Mouse (Mus musculus) ES-Bruce4 (cell line): ENCODE results near the gene Cep162. TPM values are rescaled to one million over a fixed set of nuclear protein-coding genes. Genes with fewer than 3 reads are reported as not detected.

Source experiments
- H3K27ac ChIP-seq: 2 replicates; pipeline ENCODE4 v1.5.1; 2012; ENCODE audit warnings: low read length, inconsistent platforms; ENCODE audit not compliant: insufficient read depth
- H3K27me3 ChIP-seq: 2 replicates; pipeline ENCODE4 v1.6.1; 2012; ENCODE audit warnings: mild to moderate bottlenecking, low read length, inconsistent platforms; ENCODE audit not compliant: control insufficient read depth, poor library complexity, insufficient read depth, severe bottlenecking
- H3K36me3 ChIP-seq: 2 replicates; pipeline ENCODE4 v1.6.1; 2012; ENCODE audit warnings: inconsistent platforms, mild to moderate bottlenecking, low read length, moderate library complexity; ENCODE audit not compliant: control insufficient read depth, poor library complexity, insufficient read depth, severe bottlenecking
- H3K4me1 ChIP-seq: one replicate; pipeline ENCODE4 v1.8.1; 2011; ENCODE audit warnings: low read length; ENCODE audit not compliant: control insufficient read depth, insufficient read depth
- H3K4me3 ChIP-seq: 2 replicates; pipeline ENCODE4 v1.5.1; 2011; ENCODE audit warnings: low read depth, mild to moderate bottlenecking, low read length
- H3K9ac ChIP-seq: 2 replicates; pipeline ENCODE4 v1.6.1; 2012; ENCODE audit warnings: low read depth, mild to moderate bottlenecking, inconsistent platforms; ENCODE audit not compliant: poor library complexity, severe bottlenecking
- H3K9me3 ChIP-seq: replicated peaks from 2 replicates; pipeline ENCODE4 v1.6.1; 2012; ENCODE audit warnings: mild to moderate bottlenecking, low read length, inconsistent platforms; ENCODE audit not compliant: control insufficient read depth, poor library complexity, insufficient read depth, severe bottlenecking
- CTCF ChIP-seq: IDR thresholded peaks from one replicate; pipeline ENCODE4 v1.8.1; 2011; ENCODE audit warnings: low read depth, low read length
- EP300 ChIP-seq: IDR thresholded peaks from 2 replicates; pipeline ENCODE4 v1.6.1; 2011; ENCODE audit warnings: low read depth, low read length; ENCODE audit not compliant: insufficient read depth
- POLR2A ChIP-seq: IDR thresholded peaks from one replicate; pipeline ENCODE4 v1.8.1; 2011; ENCODE audit warnings: low read length; ENCODE audit not compliant: insufficient read depth
- polyA plus RNA-seq: library from polyadenylated mRNA; stranded (reverse); fragments of >200 nt; gene quantifications from 2 replicates; pipeline ENCODE4 v1.2.4, GENCODE M21; 2011; ENCODE audit warnings: low read depth; ENCODE audit not compliant: missing spikeins, insufficient read depth, insufficient read length

Gene Cep162
- polyA plus RNA-seq, 1 experiment = 11.3 TPM

DNA sequence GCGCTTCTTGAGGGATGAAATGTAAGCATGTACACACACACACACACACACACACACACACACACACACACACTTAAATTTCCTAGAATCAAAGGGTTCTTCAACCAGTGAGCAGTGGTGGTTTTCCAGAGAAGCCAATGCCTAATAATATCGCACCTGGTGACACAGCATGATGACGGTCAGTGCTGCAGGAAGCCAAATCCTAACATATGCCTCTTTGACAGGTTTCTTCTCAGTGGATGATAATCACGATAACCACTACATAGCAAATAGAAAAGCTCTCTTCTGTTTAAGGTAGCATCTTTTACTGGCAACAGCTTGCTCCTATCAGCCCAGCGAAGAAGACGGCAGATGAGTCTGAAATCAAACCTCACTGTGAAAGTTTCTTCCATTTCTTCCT is 57.3 kb downstream of the Cep162 start:
- Histone ChIP-seq H3K9me3 (peaks cover 7% of the 10 kb centered on the region), H3K4me3 (no peak overlapping the region), H3K36me3 (peaks cover 4% of the 10 kb centered on the region; the same call in 1 of the 2 replicates), H3K27me3 (no peaks in the 10 kb centered on the region), H3K4me1 (no peaks in the 10 kb centered on the region), H3K27ac (no peak overlapping the region), H3K9ac (no peak overlapping the region)
- TF ChIP-seq POLR2A = no peak
- no peak for TF ChIP-seq CTCF
- TF ChIP-seq EP300 = no peak

DNA sequence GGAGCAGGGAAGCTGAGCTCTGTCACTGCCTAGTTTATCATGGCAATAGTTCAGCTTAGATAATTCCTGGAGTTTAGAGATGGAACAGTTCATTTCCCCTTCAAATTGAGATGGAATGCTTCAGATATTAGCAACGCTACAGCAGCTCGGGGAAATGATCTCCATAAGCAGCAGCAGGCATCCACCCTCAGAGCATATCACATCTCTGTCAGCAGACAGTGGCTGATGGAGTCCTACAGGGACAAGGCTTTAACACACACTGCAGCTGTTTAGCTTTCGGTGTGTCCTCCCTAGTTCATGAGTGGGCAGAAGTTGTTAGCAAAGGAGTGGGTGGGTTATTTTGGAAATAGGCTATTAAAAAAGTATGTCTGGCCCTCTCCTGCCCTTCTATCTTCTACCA is 58.1 kb downstream of the Cep162 start:
- H3K27me3 ChIP-seq = no peaks in the 10 kb centered on the region
- H3K4me3 ChIP-seq = no peak overlapping the region
- no peaks in the 10 kb centered on the region for H3K4me1 ChIP-seq
- peaks cover 15% of the 10 kb centered on the region for H3K9me3 ChIP-seq
- H3K27ac ChIP-seq = no peak overlapping the region
- TF ChIP-seq CTCF = no peak
- TF ChIP-seq EP300 = no peak
- TF ChIP-seq POLR2A = no peak
- H3K36me3 ChIP-seq = peaks cover 10% of the 10 kb centered on the region
- no peak overlapping the region for H3K9ac ChIP-seq

DNA sequence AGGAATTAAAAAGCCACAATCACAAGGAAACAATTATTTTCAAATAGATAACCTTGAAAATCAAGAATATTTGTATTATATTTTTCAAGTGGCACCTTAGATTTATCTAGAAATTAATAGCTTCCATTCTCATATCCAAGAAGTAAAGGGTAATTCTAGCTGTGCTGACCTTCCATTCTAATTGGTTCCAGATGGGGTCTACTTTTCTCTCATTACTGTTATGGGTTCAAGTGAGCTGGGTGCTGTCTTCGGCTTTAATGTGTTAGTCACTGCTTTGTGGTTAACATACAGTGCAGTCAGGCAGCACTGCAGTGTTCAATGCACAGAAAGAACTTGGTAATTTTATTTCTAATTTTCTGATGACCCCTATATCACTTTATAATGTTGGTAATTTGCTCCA is 61.6 kb downstream of the Cep162 start:
- Histone ChIP-seq H3K36me3 (peaks cover 12% of the 10 kb centered on the region), H3K27me3 (no peaks in the 10 kb centered on the region), H3K27ac (no peak overlapping the region), H3K4me3 (no peak overlapping the region), H3K4me1 (no peaks in the 10 kb centered on the region), H3K9ac (no peak overlapping the region), H3K9me3 (peaks cover 36% of the 10 kb centered on the region)
- TF ChIP-seq CTCF (no peak), EP300 (no peak), POLR2A (no peak)

- TF ChIP-seq EP300 = no peak
- no peak for TF ChIP-seq POLR2A
- no peak for TF ChIP-seq CTCF
- no peaks in the 10 kb centered on the region for H3K27me3 ChIP-seq
- H3K36me3 ChIP-seq = peaks cover 3% of the 10 kb centered on the region
- no peaks in the 10 kb centered on the region for H3K4me1 ChIP-seq
- peaks cover 22% of the 10 kb centered on the region for H3K9me3 ChIP-seq
- H3K4me3 ChIP-seq = no peak overlapping the region
- H3K27ac ChIP-seq = no peak overlapping the region
- no peak overlapping the region for H3K9ac ChIP-seq
Measured at GRCm38 (mm10) chr9:87187336-87187735, 68.0 kb downstream of the Cep162 start.

DNA sequence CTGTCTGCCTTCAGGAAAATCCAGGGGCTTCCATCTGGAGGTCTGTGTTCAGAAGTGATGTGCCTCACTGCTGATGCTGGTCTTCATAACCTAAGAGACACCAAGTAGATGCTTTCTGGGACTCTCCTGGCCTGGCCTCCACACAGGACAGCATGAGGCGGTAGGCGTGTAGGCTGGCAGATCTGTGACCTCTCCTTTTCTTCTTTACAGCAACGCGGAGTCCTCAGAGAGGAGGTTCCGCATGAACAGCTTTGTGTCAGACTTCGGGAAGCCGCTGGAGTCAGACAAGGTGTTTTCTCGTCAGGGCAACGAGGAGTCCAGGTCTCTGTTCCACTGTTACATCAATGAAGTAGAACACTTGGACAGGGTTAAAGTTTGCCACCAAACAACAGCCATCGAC is 73.1 kb downstream of the Cep162 start:
- H3K27me3 ChIP-seq = no peaks in the 10 kb centered on the region
- no peak overlapping the region for H3K27ac ChIP-seq
- no peak overlapping the region for H3K9ac ChIP-seq
- no peaks in the 10 kb centered on the region for H3K36me3 ChIP-seq
- H3K9me3 ChIP-seq = no peaks in the 10 kb centered on the region
- no peaks in the 10 kb centered on the region for H3K4me1 ChIP-seq
- TF ChIP-seq EP300 = no peak
- TF ChIP-seq POLR2A = no peak
- no peak for TF ChIP-seq CTCF
- no peak overlapping the region for H3K4me3 ChIP-seq

- TF ChIP-seq POLR2A (no peak), EP300 (no peak), CTCF (no peak)
- no peaks in the 10 kb centered on the region for H3K27me3 ChIP-seq
- H3K9ac ChIP-seq = no peak overlapping the region
- H3K9me3 ChIP-seq = no peaks in the 10 kb centered on the region
- no peaks in the 10 kb centered on the region for H3K36me3 ChIP-seq
- H3K4me3 ChIP-seq = no peak overlapping the region
- H3K27ac ChIP-seq = no peak overlapping the region
- no peaks in the 10 kb centered on the region for H3K4me1 ChIP-seq
Measured at GRCm38 (mm10) chr9:87178534-87178933, 76.8 kb downstream of the Cep162 start.
